10 mouse cellular contexts compared by ENCODE assay signal in the genomic region with DNA sequence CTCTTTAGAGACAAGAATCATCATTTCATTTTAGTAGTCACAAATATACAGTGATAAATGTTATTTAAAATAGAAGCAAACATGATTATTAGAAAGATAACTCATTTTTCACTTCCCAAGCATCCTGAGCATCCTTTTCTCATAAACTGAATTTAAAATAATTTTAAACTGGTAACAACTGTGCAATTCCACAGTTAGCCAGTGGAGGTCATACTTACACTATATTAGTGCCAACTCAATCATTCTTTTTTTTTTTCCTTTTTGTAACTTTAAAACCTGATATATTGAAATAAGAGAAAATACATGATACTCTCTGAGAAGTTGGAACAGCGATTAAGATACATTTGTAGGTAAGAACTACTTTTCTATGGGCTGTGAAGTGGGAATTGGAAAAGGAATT.
DNase-seq lines count a peak whose midpoint lies in the region; ATAC-seq and TF ChIP-seq lines count a peak whose summit lies in the region.
"Had no signal": no experiment of that assay in that cellular context is flagged by ENCODE, and none has a peak within 500 bp of the region (broad histone marks: within the 10 kb centered on the region; RNA-seq: fewer than 3 reads in every experiment).

No protein-coding gene starts in this region.

- peak; percentile 46 for TF ChIP-seq CTCF in liver, postnatal 0 days (IDR thresholded peaks at IDR 0.05; ENCODE audit: low read depth)

- H3K27ac ChIP-seq in forebrain, embryonic 14.5 days (ENCODE audit: low read depth, low read length): no peak overlapping the region
- no peak overlapping the region for H3K27ac ChIP-seq in forebrain, embryonic 10.5 days
- H3K27ac ChIP-seq in liver, postnatal 0 days (ENCODE audit: low read depth): no peak overlapping the region
- H3K27ac ChIP-seq in liver, embryonic 11.5 days (ENCODE audit: low read depth, low read length): no peak overlapping the region

- H3K36me3 ChIP-seq in forebrain, embryonic 14.5 days (ENCODE audit: control insufficient read depth, insufficient read depth, low read length): no peaks in the 10 kb centered on the region
- H3K36me3 ChIP-seq in forebrain, embryonic 10.5 days (replicated peaks): no peaks in the 10 kb centered on the region
- no peaks in the 10 kb centered on the region for H3K36me3 ChIP-seq in liver, postnatal 0 days (replicated peaks; ENCODE audit: insufficient read depth, low read length)
- H3K36me3 ChIP-seq in liver, embryonic 11.5 days (ENCODE audit: control insufficient read depth, insufficient read depth, low read length): no peaks in the 10 kb centered on the region

- no peak overlapping the region for H3K4me3 ChIP-seq in forebrain, embryonic 14.5 days (ENCODE audit: low read depth, low read length)
- no peak overlapping the region for H3K4me3 ChIP-seq in forebrain, embryonic 10.5 days
- no peak overlapping the region for H3K4me3 ChIP-seq in liver, postnatal 0 days (ENCODE audit: low read depth, low read length)
- no peak overlapping the region for H3K4me3 ChIP-seq in liver, embryonic 11.5 days (ENCODE audit: low read depth, low read length)
- H3K4me3 ChIP-seq: megakaryocyte, embryonic 14.5 days had no signal

- DNase-seq in forebrain, embryonic 14.5 days (ENCODE audit: low spot score): peak; percentile 63
- DNase-seq in forebrain, embryonic 10.5 days (ENCODE audit: extremely low spot score, low spot score): no peak
- DNase-seq in liver, postnatal 0 days: no peak
- no peak for DNase-seq in liver, embryonic 11.5 days (ENCODE audit: low spot score)
- peak; percentile 3 for DNase-seq in ZHBTc4 (ENCODE audit: low read depth, low spot score)
- DNase-seq in mesoderm, embryonic 11.5 days (ENCODE audit: low read depth, low spot score): peak; percentile 15
- DNase-seq in adrenal gland, postnatal 14 days: no peak
- DNase-seq in thymus, postnatal 14 days: no peak
- DNase-seq: kidney, adult 2 months had no signal

- no peak for ATAC-seq in forebrain, embryonic 14.5 days
- ATAC-seq in liver, postnatal 0 days: no peak
- ATAC-seq in liver, embryonic 11.5 days (replicated peaks; ENCODE audit: low FRiP score): no peak

- 15% methylated on average over 1 of the region's 1 CpGs for WGBS in forebrain, embryonic 14.5 days
- WGBS in forebrain, embryonic 10.5 days: 17% methylated on average over 1 of the region's 1 CpGs
- WGBS in liver, postnatal 0 days (ENCODE audit: insufficient replicate concordance): 14% methylated on average over 1 of the region's 1 CpGs
- 12% methylated on average over 1 of the region's 1 CpGs for WGBS in liver, embryonic 11.5 days

- no peak overlapping the region for H3K4me2 ChIP-seq in forebrain, embryonic 14.5 days (ENCODE audit: low read length)
- H3K4me2 ChIP-seq in liver, postnatal 0 days (ENCODE audit: low read depth, low read length): no peak overlapping the region
- H3K4me2 ChIP-seq in liver, embryonic 11.5 days: no peak overlapping the region

- TF ChIP-seq EP300 in liver, postnatal 0 days (IDR thresholded peaks at IDR 0.05; ENCODE audit: low read depth): no peak

- no peaks in the 10 kb centered on the region for H3K27me3 ChIP-seq in forebrain, embryonic 14.5 days (replicated peaks; ENCODE audit: control insufficient read depth, insufficient read depth, low read length)
- no peaks in the 10 kb centered on the region for H3K27me3 ChIP-seq in forebrain, embryonic 10.5 days (ENCODE audit: poor library complexity, severe bottlenecking)
- H3K27me3 ChIP-seq in liver, postnatal 0 days (ENCODE audit: insufficient read depth, low read length): no peaks in the 10 kb centered on the region
- no peaks in the 10 kb centered on the region for H3K27me3 ChIP-seq in liver, embryonic 11.5 days (replicated peaks; ENCODE audit: control insufficient read depth, insufficient read depth, low read length)
- H3K27me3 ChIP-seq: megakaryocyte, embryonic 14.5 days had no signal

- no peaks in the 10 kb centered on the region for H3K4me1 ChIP-seq in forebrain, embryonic 14.5 days (ENCODE audit: control insufficient read depth, insufficient read depth, low read length)
- H3K4me1 ChIP-seq in forebrain, embryonic 10.5 days: no peaks in the 10 kb centered on the region
- H3K4me1 ChIP-seq in liver, postnatal 0 days (ENCODE audit: insufficient read depth): no peaks in the 10 kb centered on the region
- no peaks in the 10 kb centered on the region for H3K4me1 ChIP-seq in liver, embryonic 11.5 days (replicated peaks; ENCODE audit: control insufficient read depth, insufficient read depth, low read length)
- H3K4me1 ChIP-seq: megakaryocyte, embryonic 14.5 days had no signal

- H3K9me3 ChIP-seq in forebrain, embryonic 14.5 days (replicated peaks; ENCODE audit: control insufficient read depth, low read length): no peaks in the 10 kb centered on the region
- H3K9me3 ChIP-seq in forebrain, embryonic 10.5 days: no peaks in the 10 kb centered on the region
- H3K9me3 ChIP-seq in liver, postnatal 0 days (ENCODE audit: low read length): no peaks in the 10 kb centered on the region
- no peaks in the 10 kb centered on the region for H3K9me3 ChIP-seq in liver, embryonic 11.5 days (ENCODE audit: control insufficient read depth, low read length)
- H3K9me3 ChIP-seq: megakaryocyte, embryonic 14.5 days had no signal

- no peak overlapping the region for H3K9ac ChIP-seq in forebrain, embryonic 14.5 days (ENCODE audit: low read length)
- H3K9ac ChIP-seq in liver, postnatal 0 days (replicated peaks): no peak overlapping the region
- no peak overlapping the region for H3K9ac ChIP-seq in liver, embryonic 11.5 days (ENCODE audit: low read depth, low read length)

Comparison
In these comparisons a context has a peak if more than half of its experiments do, and no peak if none do; other contexts are left out.
1. DNase-seq: peak in forebrain, embryonic 14.5 days (single experiment), ZHBTc4 (single experiment) and mesoderm, embryonic 11.5 days (single experiment); none in forebrain, embryonic 10.5 days (single experiment), liver, postnatal 0 days (single experiment), liver, embryonic 11.5 days (single experiment), adrenal gland, postnatal 14 days (single experiment) and thymus, postnatal 14 days (single experiment).